Mouse (Mus musculus) olfactory bulb, adult 2 months (tissue): ENCODE measurements around the gene Tmigd1. TPM values are rescaled to one million over a fixed set of nuclear protein-coding genes. Genes with fewer than 3 reads are reported as not detected.
"Not testable (repeated sequence)": the region's sequence is repeated elsewhere in the genome, so short reads cannot be mapped to it uniquely, and the experiment has no call there.

Experiments used
- H3K27ac ChIP-seq: fragments of 200-500 bp; 2 replicates; pipeline ENCODE4 v1.5.1; 2012; ENCODE audit warnings: low read depth, low read length; ENCODE audit not compliant: insufficient read depth
- H3K4me1 ChIP-seq: fragments of 200-500 bp; 2 replicates; pipeline ENCODE4 v1.6.1; 2012; ENCODE audit warnings: low read length; ENCODE audit not compliant: control insufficient read depth, insufficient read depth
- H3K4me3 ChIP-seq: fragments of 200-500 bp; 2 replicates; pipeline ENCODE4 v1.5.1; 2012; ENCODE audit warnings: mild to moderate bottlenecking, low read depth, low read length, moderate library complexity; ENCODE audit not compliant: insufficient read depth
- CTCF ChIP-seq: fragments of 200-500 bp; IDR thresholded peaks from 2 replicates; pipeline ENCODE4 v1.5.1; 2012; ENCODE audit warnings: low read depth, mild to moderate bottlenecking, low read length, moderate library complexity; ENCODE audit not compliant: insufficient read depth
- POLR2A ChIP-seq: fragments of 200-500 bp; IDR thresholded peaks from 2 replicates; pipeline ENCODE4 v1.6.1; 2012; ENCODE audit warnings: mild to moderate bottlenecking, low read depth, low read length, moderate library complexity; ENCODE audit not compliant: insufficient read depth
- WGBS: fragments of 180-500 bp; shearing (Covaris S2); methylation state at CpG from one replicate; pipeline ENCODE4 v1.1.7; 2018; 5-methylcytosine and 5-hydroxymethylcytosine counted together
- polyA plus RNA-seq: library from polyadenylated mRNA; stranded (reverse); fragments of >200 nt; gene quantifications from 2 replicates; pipeline ENCODE4 v1.2.4, GENCODE M21; 2012; ENCODE audit warnings: low replicate concordance; ENCODE audit not compliant: missing spikeins, insufficient read depth, insufficient read length

The Tmigd1 gene
- polyA plus RNA-seq, 1 experiment: not detected

GRCm38 (mm10) chr11:76914366-76914765 is 12.4 kb downstream of the Tmigd1 start:
- H3K4me3 ChIP-seq: no peak overlapping the region
- peaks cover 14% of the 10 kb centered on the region for H3K4me1 ChIP-seq
- H3K27ac ChIP-seq: no peak overlapping the region
- TF ChIP-seq POLR2A: no peak
- TF ChIP-seq CTCF: no peak
- WGBS: 47% methylated on average over 7 of the region's 7 CpGs

- TF ChIP-seq POLR2A: no peak
- TF ChIP-seq CTCF: no peak
- WGBS: 34% methylated on average over 13 of the region's 13 CpGs
- Histone ChIP-seq H3K4me1 (peaks cover 10% of the 10 kb centered on the region), H3K27ac (no peak overlapping the region), H3K4me3 (no peak overlapping the region)
These were observed 14.7 kb downstream of the Tmigd1 start for GRCm38 (mm10) chr11:76916539-76917229.

GRCm38 (mm10) chr11:76917230-76917548 is 15.2 kb downstream of the Tmigd1 start:
- no peak overlapping the region for H3K27ac ChIP-seq
- WGBS: 51% methylated on average over 3 of the region's 3 CpGs
- no peak overlapping the region for H3K4me3 ChIP-seq
- TF ChIP-seq POLR2A: no peak
- peaks cover 7% of the 10 kb centered on the region for H3K4me1 ChIP-seq

GRCm38 (mm10) chr11:76920607-76921006 is 18.6 kb downstream of the Tmigd1 start:
- TF ChIP-seq POLR2A (no peak), CTCF (no peak)
- Histone ChIP-seq H3K4me3 (no peak overlapping the region), H3K27ac (no peak overlapping the region), H3K4me1 (peaks cover 4% of the 10 kb centered on the region)
- 31% methylated on average over 1 of the region's 1 CpGs for WGBS

- TF ChIP-seq CTCF: no peak
- TF ChIP-seq POLR2A: no peak
- 33% methylated on average over 6 of the region's 6 CpGs for WGBS
- H3K4me3 ChIP-seq: no peak within 1 kb of the TSS
These were observed 22.8 kb downstream of the Tmigd1 start, which contains the start of gene Blmh for GRCm38 (mm10) chr11:76924759-76925236. Gene Blmh, plus strand, starts transcription at chr11:76924809.

GRCm38 (mm10) chr11:76928586-76928985 is 26.6 kb downstream of the Tmigd1 start:
- WGBS: 93% methylated on average over 8 of the region's 8 CpGs
- not testable (repeated sequence) for H3K27ac ChIP-seq, H3K4me1 ChIP-seq, H3K4me3 ChIP-seq

More at GRCm38 (mm10) chr11:76924759-76925236, 22.8 kb downstream of the Tmigd1 start, which contains the start of gene Blmh:
- Histone ChIP-seq H3K27ac (no peak within 1 kb of the TSS), H3K4me1 (no peaks in the 10 kb centered on the region)

- H3K4me3 ChIP-seq: no peak overlapping the region
- TF ChIP-seq POLR2A (no peak), CTCF (no peak)
- no peaks in the 10 kb centered on the region for H3K4me1 ChIP-seq
- WGBS: 69% methylated on average over 3 of the region's 3 CpGs
- H3K27ac ChIP-seq: no peak overlapping the region
These were observed 31.2 kb downstream of the Tmigd1 start for GRCm38 (mm10) chr11:76933209-76933608.

- no peak overlapping the region for H3K27ac ChIP-seq
- no peak overlapping the region for H3K4me3 ChIP-seq
- no peaks in the 10 kb centered on the region for H3K4me1 ChIP-seq
- WGBS: 63% methylated on average over 5 of the region's 5 CpGs
- no peak for TF ChIP-seq CTCF
- no peak for TF ChIP-seq POLR2A
These were observed 34.6 kb downstream of the Tmigd1 start for GRCm38 (mm10) chr11:76936578-76936977.

GRCm38 (mm10) chr11:76944839-76945238 is 42.9 kb downstream of the Tmigd1 start:
- 58% methylated on average over 6 of the region's 6 CpGs for WGBS
- Histone ChIP-seq H3K4me3 (peak overlapping the region; percentile 56; the same call in 1 of the 2 replicates), H3K27ac (no peak overlapping the region)

More at GRCm38 (mm10) chr11:76944839-76945238, 42.9 kb downstream of the Tmigd1 start:
- peaks cover 3% of the 10 kb centered on the region; the same call in 1 of the 2 replicates for H3K4me1 ChIP-seq
- TF ChIP-seq POLR2A (no peak), CTCF (no peak)
